Comparison of ENCODE assay signal across 25 mouse cellular contexts in genomic region chr1:128284157-128284690, GRCm38 (mm10). TPM values are rescaled to one million over a fixed set of nuclear protein-coding genes. Genes with fewer than 3 reads are reported as not detected.
DNase-seq lines count a peak whose midpoint lies in the region; ATAC-seq and TF ChIP-seq lines count a peak whose summit lies in the region.
"Had no signal": no experiment of that assay in that cellular context is flagged by ENCODE, and none has a peak within 500 bp of the region (broad histone marks: within the 10 kb centered on the region; RNA-seq: fewer than 3 reads in every experiment).

No protein-coding gene starts in this region.

- no peak overlapping the region for H3K4me2 ChIP-seq in heart, embryonic 11.5 days
- H3K4me2 ChIP-seq in liver, embryonic 12.5 days: no peak overlapping the region
- H3K4me2 ChIP-seq: embryonic facial prominence, embryonic 12.5 days; forebrain, embryonic 13.5 days; forebrain, embryonic 15.5 days had no signal

- no peak for TF ChIP-seq CTCF in MEL (IDR thresholded peaks at IDR 0.05 in 2 of 3, conservative IDR thresholded peaks at IDR 0.05 in 1 of 3; ENCODE audit: control insufficient read depth in 1 of 3, insufficient read depth in 1 of 3, low read depth in 2 of 3, low read length in 3 of 3, poor library complexity in 1 of 3, severe bottlenecking in 1 of 3)

- ATAC-seq in heart, embryonic 11.5 days (replicated peaks; ENCODE audit: insufficient number of reproducible peaks, low FRiP score, low TSS enrichment): no peak
- ATAC-seq in granulocyte monocyte progenitor cell, adult 5-6 weeks (replicated peaks; ENCODE audit: poor library complexity, severe bottlenecking): peak; percentile 51
- ATAC-seq in liver, embryonic 12.5 days: no peak
- ATAC-seq: CD4-positive, CD25-positive, alpha-beta regulatory T cell, adult 4 months; forebrain, embryonic 15.5 days; forebrain, postnatal 0 days had no signal

- peaks cover 16% of the 10 kb centered on the region for H3K36me3 ChIP-seq in heart, embryonic 11.5 days (ENCODE audit: control insufficient read depth, insufficient read depth, low read length)
- H3K36me3 ChIP-seq in MEL (ENCODE audit: control insufficient read depth in 1 of 2, insufficient read depth in 2 of 2, low read length in 2 of 2): peaks cover 0 to 5% of the 10 kb centered on the region in 2 experiments; a peak in 2 of 4 replicates
- H3K36me3 ChIP-seq in liver, embryonic 12.5 days: peaks cover 20% of the 10 kb centered on the region

- H3K4me3 ChIP-seq in heart, embryonic 11.5 days (ENCODE audit: low read depth, low read length): no peak overlapping the region
- H3K4me3 ChIP-seq in MEL (ENCODE audit: control insufficient read depth in 1 of 2, insufficient read depth in 1 of 2, low read depth in 2 of 2, low read length in 2 of 2): no peak overlapping the region
- H3K4me3 ChIP-seq in liver, embryonic 12.5 days: no peak overlapping the region
- H3K4me3 ChIP-seq: embryonic facial prominence, embryonic 10.5 days; embryonic facial prominence, embryonic 12.5 days; forebrain, embryonic 13.5 days; forebrain, embryonic 15.5 days had no signal

- no peaks in the 10 kb centered on the region for H3K79me2 ChIP-seq in MEL (ENCODE audit: control insufficient read depth, insufficient read depth, low read length, poor library complexity)

- no peak for TF ChIP-seq RAD21 in MEL (IDR thresholded peaks at IDR 0.05; ENCODE audit: low read depth, low read length)

- H3K9me3 ChIP-seq in heart, embryonic 11.5 days (replicated peaks; ENCODE audit: control insufficient read depth, low read length): no peaks in the 10 kb centered on the region
- no peaks in the 10 kb centered on the region for H3K9me3 ChIP-seq in MEL (replicated peaks; ENCODE audit: insufficient read depth, low read length)
- no peaks in the 10 kb centered on the region for H3K9me3 ChIP-seq in liver, embryonic 12.5 days (replicated peaks)
- H3K9me3 ChIP-seq: embryonic facial prominence, embryonic 12.5 days; forebrain, embryonic 13.5 days; forebrain, embryonic 15.5 days; G1E had no signal

- TF ChIP-seq EP300 in MEL (IDR thresholded peaks at IDR 0.05; ENCODE audit: low read depth in 1 of 2, low read length in 2 of 2): no peak

- no peaks in the 10 kb centered on the region for H3K4me1 ChIP-seq in heart, embryonic 11.5 days (ENCODE audit: control insufficient read depth, insufficient read depth, low read length)
- no peaks in the 10 kb centered on the region for H3K4me1 ChIP-seq in MEL (ENCODE audit: control insufficient read depth in 1 of 2, insufficient read depth in 2 of 2, low read length in 2 of 2)
- H3K4me1 ChIP-seq in liver, embryonic 12.5 days: no peaks in the 10 kb centered on the region
- H3K4me1 ChIP-seq: embryonic facial prominence, embryonic 10.5 days; embryonic facial prominence, embryonic 12.5 days; forebrain, embryonic 13.5 days; forebrain, embryonic 15.5 days had no signal

- no peaks in the 10 kb centered on the region for H3K27me3 ChIP-seq in heart, embryonic 11.5 days (ENCODE audit: control insufficient read depth, insufficient read depth, low read length)
- no peaks in the 10 kb centered on the region for H3K27me3 ChIP-seq in MEL (ENCODE audit: control insufficient read depth in 1 of 2, insufficient read depth in 2 of 2, low read length in 2 of 2)
- no peaks in the 10 kb centered on the region for H3K27me3 ChIP-seq in liver, embryonic 12.5 days (replicated peaks)
- H3K27me3 ChIP-seq: CH12.LX; embryonic facial prominence, embryonic 12.5 days; forebrain, embryonic 13.5 days; forebrain, embryonic 15.5 days had no signal

- peak; percentile 69 for DNase-seq in heart, adult 11 months
- DNase-seq in 416B (ENCODE audit: low read depth) (peak; percentile 15), MEL (ENCODE audit: low read depth, low spot score) (peak; percentile 22)
- no peak for DNase-seq in kidney, postnatal 10 days
- no peak for DNase-seq in adrenal gland, adult 8-10 months
- DNase-seq: adrenal gland, adult 2 months; adrenal gland, postnatal 14 days; adrenal gland, postnatal 36 days; B cell, adult 2 months; cerebellum, adult 11-12 months; cerebellum, adult 2 months; cerebellum, adult 9-10 months; cerebellum, postnatal 14 days; cerebellum, postnatal 36 days; forebrain, postnatal 0 days had no signal

- H3K27ac ChIP-seq in heart, embryonic 11.5 days (ENCODE audit: low read depth, low read length): no peak overlapping the region
- H3K27ac ChIP-seq in MEL (ENCODE audit: control insufficient read depth, low read depth, low read length): no peak overlapping the region
- no peak overlapping the region for H3K27ac ChIP-seq in liver, embryonic 12.5 days
- H3K27ac ChIP-seq: embryonic facial prominence, embryonic 10.5 days; embryonic facial prominence, embryonic 12.5 days; forebrain, embryonic 13.5 days; forebrain, embryonic 15.5 days had no signal

- no peak overlapping the region for H3K9ac ChIP-seq in heart, embryonic 11.5 days (ENCODE audit: low read depth, low read length)
- H3K9ac ChIP-seq in MEL (ENCODE audit: control insufficient read depth, low read depth, low read length, poor library complexity, severe bottlenecking): no peak overlapping the region
- no peak overlapping the region for H3K9ac ChIP-seq in liver, embryonic 12.5 days
- H3K9ac ChIP-seq: embryonic facial prominence, embryonic 12.5 days; forebrain, embryonic 13.5 days; forebrain, embryonic 15.5 days; forebrain, postnatal 0 days had no signal

- 83% methylated on average over 8 of the region's 8 CpGs for WGBS in heart, embryonic 11.5 days (ENCODE audit: insufficient replicate concordance)
- WGBS in liver, embryonic 12.5 days (ENCODE audit: insufficient replicate concordance): 79% methylated on average over 8 of the region's 8 CpGs

- TF ChIP-seq POLR2A in MEL (IDR thresholded peaks at IDR 0.05; ENCODE audit: control insufficient read depth in 1 of 2, insufficient read depth in 1 of 2, low read depth in 1 of 2, low read length in 2 of 2, poor library complexity in 1 of 2): no peak

TF ChIP-seq in MEL, 35 proteins besides CTCF, POLR2A, EP300 and RAD21:
- no peak for TF ChIP-seq TAL1 (IDR thresholded peaks at IDR 0.05; ENCODE audit: low read length)
- no peak for TF ChIP-seq E2F4 (IDR thresholded peaks at IDR 0.05; ENCODE audit: borderline replicate concordance, low read depth, low read length)
- TF ChIP-seq ETS1 (IDR thresholded peaks at IDR 0.05; ENCODE audit: low read depth, low read length): no peak
- TF ChIP-seq NRF1 (IDR thresholded peaks at IDR 0.05; ENCODE audit: insufficient read depth, low read depth, low read length, poor library complexity, severe bottlenecking): no peak
- no peak for TF ChIP-seq MYB (IDR thresholded peaks at IDR 0.05; ENCODE audit: low read depth, low read length)
- TF ChIP-seq GATA1 (IDR thresholded peaks at IDR 0.05; ENCODE audit: low read depth, low read length): no peak

RNA-seq across cellular contexts. Expression of gene Ubxn4, which starts 40.5 kb away (rescaled TPM):
- polyA plus RNA-seq in heart, embryonic 11.5 days (2014; fragmentation: Nextera tagmentation; extraction: Ambion mirVana): 59.4 and 62.4 TPM in 2 replicates
- 41.0 and 46.3 TPM in 2 replicates for total RNA-seq in MEL (2012; rRNA removed)
- polyA plus RNA-seq in MEL (2012; ENCODE audit: insufficient read depth in 1 of 2, insufficient read length in 2 of 2, low read depth in 1 of 2, low replicate concordance in 2 of 2, missing spikeins in 1 of 2): 10 to 100 TPM in 1 of 2 experiments, not detected in 1; 66.8 TPM
- 52.0 and 60.8 TPM in 2 replicates for total RNA-seq in granulocyte monocyte progenitor cell, adult 5-6 weeks (2014; fragmentation: Nextera tagmentation)
- 80.2 and 110 TPM in 2 replicates for total RNA-seq in granulocyte monocyte progenitor cell, adult 5-6 weeks (2017)
- 43.1 and 43.5 TPM in 2 replicates for polyA plus RNA-seq in liver, embryonic 12.5 days (2016; fragmentation: Nextera tagmentation; extraction: Ambion mirVana)
- 10 to 100 TPM; 70.3 to 84.9 (median 74.3) TPM for total RNA-seq in adrenal gland, adult 8-10 months (2022)

RNA-seq across cellular contexts. Expression of gene Lct, which starts 43.9 kb away (rescaled TPM):
- 0.03 TPM in 1 of 2 replicates, not detected in the other for polyA plus RNA-seq in heart, embryonic 11.5 days (2014; fragmentation: Nextera tagmentation; extraction: Ambion mirVana)
- under 0.01 TPM in 1 of 2 replicates, not detected in the other for total RNA-seq in MEL (2012; rRNA removed)
- under 1 TPM in 1 of 2 experiments, not detected in 1; 0.06 TPM for polyA plus RNA-seq in MEL (2012; ENCODE audit: insufficient read depth in 1 of 2, insufficient read length in 2 of 2, low read depth in 1 of 2, low replicate concordance in 2 of 2, missing spikeins in 1 of 2)
- total RNA-seq in granulocyte monocyte progenitor cell, adult 5-6 weeks (2014; fragmentation: Nextera tagmentation): 0.13 and 0.19 TPM in 2 replicates
- total RNA-seq in granulocyte monocyte progenitor cell, adult 5-6 weeks (2017): 0.15 and 0.22 TPM in 2 replicates
- polyA plus RNA-seq in liver, embryonic 12.5 days (2016; fragmentation: Nextera tagmentation; extraction: Ambion mirVana): 0.05 TPM in 1 of 2 replicates, not detected in the other
- under 1 TPM in 3 of 4 experiments, not detected in 1; 0.03 to 0.08 (median 0.06) TPM for total RNA-seq in adrenal gland, adult 8-10 months (2022)
- polyA plus RNA-seq: G1E had no signal

Comparison
In these comparisons a context has a peak if more than half of its experiments do, and no peak if none do; other contexts are left out.
1. DNase-seq: peak in heart, adult 11 months (single experiment), 416B (single experiment) and MEL (single experiment); none in kidney, postnatal 10 days (single experiment) and adrenal gland, adult 8-10 months (single experiment).